Mouse (Mus musculus) limb, embryonic 13.5 days (tissue): ENCODE measurements at regions not wholly inside any gene's neighbourhood (a gene's known extent, or its start where the extent isn't known, plus 50 kb on each side); places are given as distances from the start of the nearest gene placed in this dataset.

Source experiments
- ATAC-seq: fragments of 200-750 bp; cut with Nextera tagmentation; 2 replicates; pipeline ENCODE4 v1.8.0; 2017; ENCODE audit warnings: low read depth, moderate number of reproducible peaks, moderate TSS enrichment; ENCODE audit not compliant: low FRiP score
- H3K27ac ChIP-seq: fragments of 300-500 bp; sonication (generic); 2 replicates; pipeline ENCODE4 v1.5.1; 2015; ENCODE audit warnings: inconsistent platforms, mild to moderate bottlenecking, moderate library complexity
- H3K27me3 ChIP-seq: fragments of 300-500 bp; sonication (generic); 2 replicates; pipeline ENCODE4 v1.6.1; 2015; ENCODE audit warnings: mild to moderate bottlenecking, inconsistent platforms
- H3K36me3 ChIP-seq: fragments of 300-500 bp; sonication (generic); 2 replicates; pipeline ENCODE4 v1.6.1; 2015; ENCODE audit warnings: inconsistent platforms, mild to moderate bottlenecking, moderate library complexity
- H3K4me1 ChIP-seq: fragments of 300-500 bp; sonication (generic); 2 replicates; pipeline ENCODE4 v1.6.1; 2015; ENCODE audit warnings: inconsistent platforms
- H3K4me2 ChIP-seq: fragments of 300-500 bp; sonication (generic); replicated peaks from 2 replicates; pipeline ENCODE4 v1.6.1; 2015; ENCODE audit warnings: inconsistent platforms, mild to moderate bottlenecking, moderate library complexity
- H3K4me3 ChIP-seq: fragments of 300-500 bp; sonication (generic); 2 replicates; pipeline ENCODE4 v1.5.1; 2015; ENCODE audit warnings: moderate library complexity, mild to moderate bottlenecking, inconsistent platforms
- H3K9ac ChIP-seq: fragments of 300-500 bp; sonication (generic); 2 replicates; pipeline ENCODE4 v1.6.1; 2015; ENCODE audit warnings: mild to moderate bottlenecking, inconsistent platforms
- H3K9me3 ChIP-seq: fragments of 300-500 bp; sonication (generic); 2 replicates; pipeline ENCODE4 v1.6.1; 2016; ENCODE audit warnings: inconsistent platforms
- WGBS: fragments of 180-500 bp; shearing (Covaris S2); methylation state at CpG from one replicate; pipeline ENCODE4 v1.1.7; 2015; 5-methylcytosine and 5-hydroxymethylcytosine counted together

DNA sequence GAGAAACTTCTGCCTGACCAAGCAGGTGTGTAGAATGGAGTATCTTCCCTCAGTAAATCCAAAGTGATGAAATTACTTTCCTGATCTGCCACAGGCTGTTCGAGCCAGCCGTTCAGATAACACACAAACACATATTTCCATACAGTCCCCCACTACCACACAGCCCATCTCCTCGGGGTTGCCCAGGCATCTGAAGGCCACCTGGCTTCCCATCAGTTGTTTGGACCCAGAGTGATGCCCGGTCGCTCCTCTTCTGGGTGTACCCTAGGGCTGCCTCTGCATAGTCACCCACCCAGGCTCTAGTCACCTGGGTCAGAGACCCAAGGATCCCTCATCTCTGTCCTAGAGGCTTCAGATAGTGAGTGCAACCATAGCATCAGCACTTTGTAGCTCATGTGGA is 107.9 kb downstream of the CK137956 start:
- WGBS, result 94% methylated on average over 5 of the region's 5 CpGs
- no peak overlapping the region for H3K9ac ChIP-seq
- H3K27ac ChIP-seq, result no peak overlapping the region
- no peaks in the 10 kb centered on the region for H3K9me3 ChIP-seq
- H3K4me3 ChIP-seq, result no peak overlapping the region
- no peaks in the 10 kb centered on the region for H3K27me3 ChIP-seq
- H3K4me1 ChIP-seq, result no peaks in the 10 kb centered on the region
- H3K36me3 ChIP-seq, result no peaks in the 10 kb centered on the region
- H3K4me2 ChIP-seq, result no peak overlapping the region
- no peak for ATAC-seq

DNA sequence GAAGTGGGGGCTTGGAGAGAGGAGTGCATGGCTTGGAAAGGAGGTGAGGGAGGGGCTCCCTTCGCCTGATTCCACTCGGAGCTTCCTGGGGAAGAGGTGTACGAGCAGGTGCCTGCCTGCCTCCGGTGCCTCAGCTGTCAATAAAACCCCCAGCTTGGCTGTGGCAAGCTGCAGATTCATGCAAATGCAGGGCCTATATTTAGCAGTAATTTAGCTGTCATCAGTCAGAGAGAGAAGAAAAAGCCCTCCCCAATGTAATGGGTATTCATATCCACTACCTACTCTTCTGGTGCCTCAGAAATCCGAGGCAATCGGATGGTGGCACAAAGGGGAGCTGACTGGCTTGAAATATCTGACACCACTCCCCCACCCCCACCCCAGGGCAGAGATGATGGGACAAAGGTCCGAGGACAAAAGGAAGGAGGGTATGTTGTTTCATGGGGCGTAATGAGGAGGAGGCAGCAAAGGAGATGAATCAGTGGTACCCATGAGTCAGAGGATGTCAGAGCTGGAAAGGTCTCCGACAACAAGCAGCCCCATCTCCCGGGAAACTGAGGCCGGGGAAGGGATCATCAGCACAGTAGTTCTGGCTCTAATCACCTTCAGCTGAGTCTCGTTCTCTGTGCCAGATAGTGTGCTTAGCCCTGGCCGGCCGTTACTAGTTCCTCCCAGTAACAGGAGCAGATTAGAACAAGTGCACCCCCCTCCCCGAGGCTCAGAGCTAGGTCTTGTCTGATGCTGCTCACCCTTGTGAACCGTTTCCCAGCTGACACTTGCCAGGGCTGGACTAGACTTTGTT is 109.2 kb downstream of the CK137956 start:
- ATAC-seq, result no peak

DNA sequence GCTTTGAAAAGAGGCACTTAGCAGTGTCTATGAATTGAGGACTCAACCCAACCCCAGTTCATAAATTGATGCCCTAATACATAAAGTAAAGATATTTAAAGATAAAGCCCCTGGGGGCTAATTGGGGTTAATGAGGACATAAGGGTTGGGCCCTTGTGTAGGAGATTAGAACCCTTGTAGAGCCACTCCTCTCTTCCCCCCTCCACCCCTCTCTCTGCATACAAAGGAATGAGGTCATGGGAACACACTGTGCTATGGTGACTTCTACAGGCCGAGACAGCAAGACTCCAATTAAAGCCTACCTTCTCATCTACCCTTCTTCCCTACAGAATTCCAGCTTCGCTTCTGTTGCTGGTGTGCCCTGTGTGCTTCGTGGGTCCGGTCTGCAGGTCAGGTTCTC is 110.5 kb downstream of the CK137956 start:
- Histone ChIP-seq H3K4me1 (no peaks in the 10 kb centered on the region), H3K4me3 (no peak overlapping the region), H3K4me2 (no peak overlapping the region), H3K27ac (no peak overlapping the region), H3K36me3 (no peaks in the 10 kb centered on the region), H3K9ac (no peak overlapping the region), H3K9me3 (no peaks in the 10 kb centered on the region), H3K27me3 (no peaks in the 10 kb centered on the region)
- no peak for ATAC-seq
- WGBS, result 90% methylated on average over 4 of the region's 4 CpGs

More for the DNA sequence above, 109.2 kb downstream of the CK137956 start:
- Histone ChIP-seq H3K27ac (no peak overlapping the region), H3K4me1 (no peaks in the 10 kb centered on the region), H3K4me3 (no peak overlapping the region), H3K27me3 (no peaks in the 10 kb centered on the region), H3K9me3 (no peaks in the 10 kb centered on the region), H3K36me3 (no peaks in the 10 kb centered on the region), H3K4me2 (no peak overlapping the region), H3K9ac (no peak overlapping the region)
- 68% methylated on average over 16 of the region's 16 CpGs for WGBS

GRCm38 (mm10) chr4:127859505-127859904 is 111.2 kb downstream of the CK137956 start:
- no peaks in the 10 kb centered on the region for H3K4me1 ChIP-seq
- no peaks in the 10 kb centered on the region for H3K36me3 ChIP-seq
- H3K27ac ChIP-seq, result no peak overlapping the region
- H3K9me3 ChIP-seq, result no peaks in the 10 kb centered on the region
- H3K9ac ChIP-seq, result no peak overlapping the region
- no peak overlapping the region for H3K4me2 ChIP-seq
- no peaks in the 10 kb centered on the region for H3K27me3 ChIP-seq
- no peak overlapping the region for H3K4me3 ChIP-seq
- WGBS, result 80% methylated on average over 6 of the region's 6 CpGs
- ATAC-seq, result no peak

DNA sequence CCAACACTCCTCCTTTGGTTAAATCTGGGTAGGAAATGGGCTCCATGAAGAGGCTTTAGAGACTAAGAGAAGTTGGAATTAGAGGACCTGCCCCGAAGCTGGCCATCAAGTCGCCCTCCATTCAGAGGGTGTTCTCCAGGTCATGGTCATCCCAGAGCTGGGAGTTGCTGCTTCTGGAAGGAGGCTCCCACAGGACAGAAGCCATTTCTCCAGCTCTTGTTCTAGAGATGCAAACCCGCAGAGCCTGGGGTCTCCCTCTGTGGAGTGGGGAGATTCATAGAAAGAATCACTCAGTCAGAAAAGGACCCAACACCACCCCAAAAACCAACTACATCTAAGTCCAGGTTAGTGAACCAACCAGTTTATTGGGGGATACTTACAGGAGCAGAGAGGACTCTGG is 112.2 kb downstream of the CK137956 start:
- Histone ChIP-seq H3K27ac (no peak overlapping the region), H3K36me3 (no peaks in the 10 kb centered on the region), H3K4me2 (no peak overlapping the region), H3K9ac (no peak overlapping the region), H3K4me1 (no peaks in the 10 kb centered on the region), H3K27me3 (no peaks in the 10 kb centered on the region), H3K9me3 (no peaks in the 10 kb centered on the region), H3K4me3 (no peak overlapping the region)
- no peak for ATAC-seq
- 84% methylated on average over 3 of the region's 3 CpGs for WGBS

DNA sequence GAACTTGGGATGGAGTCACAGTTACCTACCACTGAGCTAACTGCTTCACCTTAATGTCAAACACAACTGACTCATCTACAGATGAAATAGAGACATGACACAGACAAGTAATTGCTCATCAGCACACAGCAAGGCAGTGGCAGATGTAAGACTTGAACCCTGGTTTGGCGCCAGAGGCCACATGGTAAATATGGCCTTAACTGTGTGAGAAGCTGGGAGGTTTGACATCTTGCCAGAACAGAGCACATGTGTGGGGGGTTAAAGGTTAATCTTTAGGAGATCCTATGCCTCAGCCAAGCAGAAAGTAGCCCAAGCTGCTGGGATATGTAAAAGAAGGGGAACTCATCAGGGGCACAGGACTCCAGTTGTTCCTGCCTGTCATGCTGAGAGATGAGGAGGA is 114.9 kb downstream of the CK137956 start:
- no peak; the same call in 1 of the 2 replicates for ATAC-seq
- no peaks in the 10 kb centered on the region for H3K4me1 ChIP-seq
- H3K27me3 ChIP-seq, result no peaks in the 10 kb centered on the region
- H3K9ac ChIP-seq, result no peak overlapping the region
- H3K36me3 ChIP-seq, result no peaks in the 10 kb centered on the region
- no peak overlapping the region for H3K4me3 ChIP-seq
- no peak overlapping the region for H3K27ac ChIP-seq
- H3K4me2 ChIP-seq, result no peak overlapping the region
- H3K9me3 ChIP-seq, result no peaks in the 10 kb centered on the region
- WGBS, result 71% methylated on average over 1 of the region's 1 CpGs

GRCm38 (mm10) chr4:127854776-127855409 is 115.9 kb downstream of the CK137956 start:
- Histone ChIP-seq H3K27ac (no peak overlapping the region), H3K4me2 (no peak overlapping the region), H3K27me3 (no peaks in the 10 kb centered on the region), H3K9me3 (no peaks in the 10 kb centered on the region), H3K36me3 (no peaks in the 10 kb centered on the region), H3K9ac (no peak overlapping the region), H3K4me3 (no peak overlapping the region), H3K4me1 (no peaks in the 10 kb centered on the region)
- WGBS, result 81% methylated on average over 3 of the region's 3 CpGs
- no peak for ATAC-seq

DNA sequence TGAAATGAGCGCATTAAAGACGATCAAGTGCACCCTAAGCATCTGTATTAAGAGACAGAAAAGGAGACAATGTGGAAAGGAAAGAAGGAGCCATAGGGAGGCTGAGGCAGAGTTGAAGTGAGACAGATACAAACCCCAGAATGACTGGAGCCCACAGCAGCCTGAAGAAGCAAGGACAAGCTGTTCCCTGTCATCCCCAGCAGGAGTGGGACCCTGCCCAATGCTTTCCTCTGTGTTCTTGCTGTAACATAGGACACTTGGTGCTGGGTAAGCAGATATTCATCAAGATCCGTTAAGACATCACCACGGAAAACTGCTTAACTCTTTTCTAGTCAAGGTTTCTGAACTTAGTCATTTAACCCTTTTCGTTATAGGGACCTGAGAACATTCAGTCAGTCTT is 121.4 kb downstream of the CK137956 start:
- no peak overlapping the region for H3K4me3 ChIP-seq
- H3K36me3 ChIP-seq, result no peaks in the 10 kb centered on the region
- no peaks in the 10 kb centered on the region for H3K27me3 ChIP-seq
- ATAC-seq, result no peak
- H3K27ac ChIP-seq, result no peak overlapping the region
- 85% methylated on average over 5 of the region's 5 CpGs for WGBS
- H3K9ac ChIP-seq, result no peak overlapping the region
- no peak overlapping the region for H3K4me2 ChIP-seq
- no peaks in the 10 kb centered on the region for H3K9me3 ChIP-seq
- H3K4me1 ChIP-seq, result no peaks in the 10 kb centered on the region

DNA sequence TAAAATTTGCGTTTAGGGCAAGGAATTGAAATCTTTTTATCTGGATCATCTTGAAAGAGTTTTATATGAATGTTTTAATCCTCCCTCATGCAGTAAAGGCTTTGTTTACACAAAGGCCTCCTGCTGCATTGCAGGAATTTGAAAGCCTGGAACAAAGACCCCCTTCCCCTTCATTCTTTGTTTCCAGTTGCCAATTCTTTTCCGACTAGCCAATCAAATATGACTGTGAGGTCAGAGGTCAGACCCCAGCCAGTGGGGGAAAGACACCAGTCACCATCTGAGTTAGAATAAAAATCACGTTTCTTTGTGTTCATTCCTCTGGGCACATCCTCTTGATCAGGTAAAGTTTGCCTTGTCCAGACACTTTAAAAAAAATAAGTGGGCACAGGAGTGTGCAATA is 124.4 kb downstream of the CK137956 start:
- Histone ChIP-seq H3K4me3 (no peak overlapping the region), H3K9ac (no peak overlapping the region), H3K27me3 (no peaks in the 10 kb centered on the region), H3K9me3 (no peaks in the 10 kb centered on the region), H3K27ac (no peak overlapping the region), H3K4me1 (no peaks in the 10 kb centered on the region), H3K4me2 (no peak overlapping the region), H3K36me3 (no peaks in the 10 kb centered on the region)
- 59% methylated on average over 3 of the region's 3 CpGs for WGBS
- no peak for ATAC-seq

DNA sequence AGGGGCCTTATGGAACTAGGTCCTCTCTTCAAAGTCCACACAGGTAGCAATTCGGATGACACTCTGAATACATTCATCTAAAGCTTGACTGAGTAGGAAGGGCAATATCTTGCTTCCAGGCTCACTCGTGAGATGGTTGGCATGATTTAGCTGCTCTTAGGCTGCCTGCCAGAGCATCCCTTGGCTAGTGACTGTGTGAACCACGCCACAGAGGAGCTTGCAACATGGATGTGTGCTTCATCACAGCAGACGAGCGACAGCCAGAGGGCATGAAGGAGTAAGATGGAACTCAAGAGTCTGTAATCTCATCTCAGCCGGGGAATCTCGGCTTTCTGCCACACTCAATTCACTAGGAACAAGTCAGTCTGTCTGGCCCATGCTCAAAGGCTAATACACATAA is 127.3 kb downstream of the CK137956 start:
- no peak overlapping the region for H3K4me3 ChIP-seq
- no peaks in the 10 kb centered on the region for H3K9me3 ChIP-seq
- 81% methylated on average over 7 of the region's 7 CpGs for WGBS
- H3K36me3 ChIP-seq, result no peaks in the 10 kb centered on the region
- H3K27ac ChIP-seq, result no peak overlapping the region
- no peaks in the 10 kb centered on the region for H3K4me1 ChIP-seq
- no peak for ATAC-seq
- H3K9ac ChIP-seq, result no peak overlapping the region
- H3K27me3 ChIP-seq, result no peaks in the 10 kb centered on the region
- H3K4me2 ChIP-seq, result no peak overlapping the region

DNA sequence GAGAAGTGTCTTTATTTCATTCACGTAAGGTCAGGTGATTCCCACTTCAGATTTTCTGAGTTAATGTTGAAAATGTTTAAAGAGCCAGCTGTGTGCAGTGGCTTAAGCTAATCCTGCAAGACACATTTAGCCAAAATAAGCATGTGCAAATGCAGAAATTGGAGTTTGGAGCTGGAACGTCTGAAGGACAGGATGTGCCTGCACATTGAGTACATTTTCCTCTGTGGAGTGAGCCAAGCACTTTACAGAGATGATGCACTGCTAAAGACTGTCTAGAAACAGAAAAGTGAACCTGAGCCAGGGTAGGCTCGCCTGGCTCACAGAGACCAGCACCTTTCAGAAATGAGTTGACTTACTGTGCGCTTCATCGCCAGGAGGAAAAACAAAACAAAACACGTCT is 137.1 kb downstream of the CK137956 start:
- no peaks in the 10 kb centered on the region for H3K27me3 ChIP-seq
- WGBS, result 73% methylated on average over 6 of the region's 6 CpGs
- no peak overlapping the region for H3K4me3 ChIP-seq
- no peak overlapping the region for H3K9ac ChIP-seq
- no peaks in the 10 kb centered on the region for H3K36me3 ChIP-seq
- no peaks in the 10 kb centered on the region for H3K9me3 ChIP-seq
- H3K4me2 ChIP-seq, result no peak overlapping the region
- no peaks in the 10 kb centered on the region for H3K4me1 ChIP-seq
- no peak overlapping the region for H3K27ac ChIP-seq
- ATAC-seq, result no peak

GRCm38 (mm10) chr4:127826988-127827387 is 143.8 kb downstream of the CK137956 start:
- H3K9me3 ChIP-seq, result 0 out of 2 replicates have a peak, but pooled peaks cover 2% of the 10 kb centered on the region
- no peak overlapping the region for H3K27ac ChIP-seq
- H3K27me3 ChIP-seq, result no peaks in the 10 kb centered on the region
- ATAC-seq, result no peak
- 86% methylated on average over 8 of the region's 8 CpGs for WGBS
- no peaks in the 10 kb centered on the region for H3K36me3 ChIP-seq
- H3K4me1 ChIP-seq, result no peaks in the 10 kb centered on the region
- H3K4me3 ChIP-seq, result no peak overlapping the region
- no peak overlapping the region for H3K4me2 ChIP-seq
- H3K9ac ChIP-seq, result no peak overlapping the region

GRCm38 (mm10) chr4:127819501-127819900 is 151.2 kb downstream of the CK137956 start:
- 83% methylated on average over 8 of the region's 8 CpGs for WGBS
- Histone ChIP-seq H3K27ac (no peak overlapping the region), H3K4me1 (no peaks in the 10 kb centered on the region), H3K27me3 (no peaks in the 10 kb centered on the region), H3K36me3 (no peaks in the 10 kb centered on the region), H3K4me3 (no peak overlapping the region), H3K9ac (no peak overlapping the region), H3K9me3 (peaks cover 4% of the 10 kb centered on the region; the same call in 1 of the 2 replicates), H3K4me2 (no peak overlapping the region)
- no peak for ATAC-seq
